9 mouse cellular contexts compared by ENCODE assay signal in the genomic region with DNA sequence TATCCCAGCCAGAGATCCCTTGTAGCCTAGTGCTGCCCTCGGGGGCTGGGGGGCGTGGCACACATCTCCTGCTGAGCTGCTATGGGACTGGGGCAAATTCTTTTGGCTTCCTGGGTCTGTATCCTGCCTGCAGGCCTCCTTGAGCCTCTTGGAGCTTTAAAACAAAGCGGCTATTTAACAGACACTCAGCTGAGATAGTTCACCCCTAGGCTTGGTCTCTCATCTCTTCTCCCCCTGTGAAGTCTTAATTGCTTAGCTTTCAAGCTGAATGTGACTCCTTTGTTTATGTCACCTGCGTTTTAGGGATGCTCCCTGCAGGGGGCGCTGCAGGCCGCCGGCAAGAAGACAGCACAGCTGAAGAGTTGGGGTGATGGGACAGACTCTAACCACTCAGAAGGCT. TPM values are rescaled to one million over a fixed set of nuclear protein-coding genes. Genes with fewer than 3 reads are reported as not detected.
DNase-seq lines count a peak whose midpoint lies in the region; ATAC-seq and TF ChIP-seq lines count a peak whose summit lies in the region.
"Had no signal": no experiment of that assay in that cellular context is flagged by ENCODE, and none has a peak within 500 bp of the region (broad histone marks: within the 10 kb centered on the region; RNA-seq: fewer than 3 reads in every experiment).

No protein-coding gene starts in this region.

- WGBS in intestine, postnatal 0 days = 24% methylated on average over 7 of the region's 7 CpGs
- 16% methylated on average over 7 of the region's 7 CpGs for WGBS in intestine, embryonic 15.5 days
- 5% methylated on average over 7 of the region's 7 CpGs for WGBS in hindbrain, postnatal 0 days

- no peak for ATAC-seq in intestine, postnatal 0 days
- no peak for ATAC-seq in intestine, embryonic 15.5 days
- ATAC-seq in hindbrain, postnatal 0 days = peak; percentile 34; the same call in 1 of the 2 replicates
- no peak for ATAC-seq in erythroblast, adult 5-6 weeks (replicated peaks; ENCODE audit: low FRiP score, poor library complexity, severe bottlenecking)

- no peaks in the 10 kb centered on the region for H3K9me3 ChIP-seq in intestine, postnatal 0 days (ENCODE audit: control insufficient read depth)
- H3K9me3 ChIP-seq in intestine, embryonic 15.5 days = no peaks in the 10 kb centered on the region
- no peaks in the 10 kb centered on the region for H3K9me3 ChIP-seq in hindbrain, postnatal 0 days (ENCODE audit: low read length)

- no peak overlapping the region for H3K27ac ChIP-seq in intestine, postnatal 0 days (ENCODE audit: low read depth, low read length)
- H3K27ac ChIP-seq in intestine, embryonic 15.5 days = no peak overlapping the region
- H3K27ac ChIP-seq in hindbrain, postnatal 0 days = peak overlapping the region; percentile 66; the same call in 1 of the 2 replicates

- peak; percentile 56 to 58 for DNase-seq in B cell, adult 2 months
- peak; percentile 60 for DNase-seq in WW6 (ENCODE audit: low read depth, low spot score)
- DNase-seq in hindbrain, postnatal 0 days (ENCODE audit: low spot score) = peak; percentile 56
- no peak for DNase-seq in kidney, adult 18-20 months
- no peak for DNase-seq in adrenal gland, postnatal 25 days
- DNase-seq: adrenal gland, postnatal 36 days had no signal

- no peaks in the 10 kb centered on the region for H3K36me3 ChIP-seq in intestine, postnatal 0 days (ENCODE audit: control insufficient read depth, insufficient read depth)
- H3K36me3 ChIP-seq in intestine, embryonic 15.5 days = no peaks in the 10 kb centered on the region
- no peaks in the 10 kb centered on the region for H3K36me3 ChIP-seq in hindbrain, postnatal 0 days (ENCODE audit: insufficient read depth, low read length)

- H3K4me3 ChIP-seq in intestine, postnatal 0 days (ENCODE audit: low read depth, low read length) = no peak overlapping the region
- no peak overlapping the region for H3K4me3 ChIP-seq in intestine, embryonic 15.5 days (replicated peaks)
- no peak overlapping the region for H3K4me3 ChIP-seq in hindbrain, postnatal 0 days (ENCODE audit: low read length)

- no peaks in the 10 kb centered on the region for H3K27me3 ChIP-seq in intestine, postnatal 0 days (replicated peaks; ENCODE audit: control insufficient read depth, insufficient read depth, low read length)
- no peaks in the 10 kb centered on the region for H3K27me3 ChIP-seq in intestine, embryonic 15.5 days (replicated peaks)
- H3K27me3 ChIP-seq in hindbrain, postnatal 0 days (ENCODE audit: insufficient read depth, low read length) = no peaks in the 10 kb centered on the region

- TF ChIP-seq CTCF in intestine, postnatal 0 days (IDR thresholded peaks at IDR 0.05; ENCODE audit: low read depth) = peak; percentile 71
- peak; percentile 72 for TF ChIP-seq CTCF in hindbrain, postnatal 0 days (IDR thresholded peaks at IDR 0.05; ENCODE audit: low read depth)

- no peaks in the 10 kb centered on the region for H3K4me1 ChIP-seq in intestine, postnatal 0 days (replicated peaks; ENCODE audit: control insufficient read depth, insufficient read depth, low read length)
- no peaks in the 10 kb centered on the region for H3K4me1 ChIP-seq in intestine, embryonic 15.5 days (replicated peaks)
- H3K4me1 ChIP-seq in hindbrain, postnatal 0 days (ENCODE audit: insufficient read depth, low read length) = peaks cover 5% of the 10 kb centered on the region; the same call in 1 of the 2 replicates

- no peak overlapping the region for H3K4me2 ChIP-seq in intestine, postnatal 0 days (replicated peaks; ENCODE audit: low read depth)
- H3K4me2 ChIP-seq in intestine, embryonic 15.5 days (replicated peaks) = no peak overlapping the region
- H3K4me2 ChIP-seq in hindbrain, postnatal 0 days (ENCODE audit: low read depth, low read length) = no peak overlapping the region

- no peak overlapping the region for H3K9ac ChIP-seq in intestine, postnatal 0 days (ENCODE audit: low read depth, low read length)
- no peak overlapping the region for H3K9ac ChIP-seq in intestine, embryonic 15.5 days
- H3K9ac ChIP-seq in hindbrain, postnatal 0 days (replicated peaks; ENCODE audit: low read length) = no peak overlapping the region

RNA-seq across cellular contexts. Expression of a gene that starts 38.8 kb away (rescaled TPM):
- polyA plus RNA-seq in intestine, postnatal 0 days (2015; fragmentation: Nextera tagmentation; extraction: Ambion mirVana) = 9.0 and 9.5 TPM in 2 replicates
- polyA plus RNA-seq in intestine, embryonic 15.5 days (2015; fragmentation: Nextera tagmentation; extraction: Ambion mirVana) = 20.7 and 21.4 TPM in 2 replicates
- total RNA-seq in hindbrain, postnatal 0 days (2014; rRNA removed) = 21.4 and 21.9 TPM in 2 replicates
- polyA plus RNA-seq in hindbrain, postnatal 0 days (2015; fragmentation: Nextera tagmentation; extraction: Ambion mirVana) = 17.2 and 19.1 TPM in 2 replicates
- total RNA-seq in erythroblast, adult 5-6 weeks (2015; ENCODE audit: low replicate concordance) = 3.8 and 10.8 TPM in 2 replicates
- 1.1 and 1.2 TPM in 2 replicates for total RNA-seq in erythroblast, adult 5-6 weeks (2017; ENCODE audit: low replicate concordance)
- total RNA-seq in adrenal gland, postnatal 25 days (2021) = 20.3 and 27.1 TPM in 2 replicates

RNA-seq across cellular contexts. Expression of a gene that starts 39.9 kb away (rescaled TPM):
- 100 and 103 TPM in 2 replicates for polyA plus RNA-seq in intestine, postnatal 0 days (2015; fragmentation: Nextera tagmentation; extraction: Ambion mirVana)
- 114 and 118 TPM in 2 replicates for polyA plus RNA-seq in intestine, embryonic 15.5 days (2015; fragmentation: Nextera tagmentation; extraction: Ambion mirVana)
- 321 and 337 TPM in 2 replicates for total RNA-seq in hindbrain, postnatal 0 days (2014; rRNA removed)
- polyA plus RNA-seq in hindbrain, postnatal 0 days (2015; fragmentation: Nextera tagmentation; extraction: Ambion mirVana) = 278 and 295 TPM in 2 replicates
- 16.5 and 21.5 TPM in 2 replicates for total RNA-seq in erythroblast, adult 5-6 weeks (2015; ENCODE audit: low replicate concordance)
- 38.2 and 39.2 TPM in 2 replicates for total RNA-seq in erythroblast, adult 5-6 weeks (2017; ENCODE audit: low replicate concordance)
- 107 and 113 TPM in 2 replicates for total RNA-seq in adrenal gland, postnatal 25 days (2021)

Comparison
In these comparisons a context has a peak if more than half of its experiments do, and no peak if none do; other contexts are left out.
1. DNase-seq: peak in B cell, adult 2 months (2 of 2), WW6 (single experiment) and hindbrain, postnatal 0 days (single experiment); none in kidney, adult 18-20 months (single experiment) and adrenal gland, postnatal 25 days (single experiment).